Mouse (Mus musculus): Measurements from ENCODE around the gene Igfbp2. TPM values are rescaled to one million over a fixed set of nuclear protein-coding genes. Genes with fewer than 3 reads are reported as not detected.

Gene Igfbp2
- polyA plus RNA-seq, 1 experiment from 2014 or later, result 148 TPM

Other genes starting within 250 kb of the Igfbp2 start
- 16.0 and 24.4 TPM in 2 replicates for gene Smarcal1, start 241.3 kb upstream of the Igfbp2 start, polyA plus RNA-seq (2014; fragmentation: Nextera tagmentation; extraction: Ambion mirVana)
- gene Ankar, start 123.9 kb upstream of the Igfbp2 start, polyA plus RNA-seq (2014; fragmentation: Nextera tagmentation; extraction: Ambion mirVana), result not detected in 2 replicates
- 2,102 and 2,490 TPM in 2 replicates for gene Rpl37a, start 113.2 kb upstream of the Igfbp2 start, polyA plus RNA-seq (2014; fragmentation: Nextera tagmentation; extraction: Ambion mirVana)
- 56.4 and 61.4 TPM in 2 replicates for gene Igfbp5, start 50.4 kb downstream of the Igfbp2 start, polyA plus RNA-seq (2014; fragmentation: Nextera tagmentation; extraction: Ambion mirVana)
- gene Tnp1, start 191.4 kb downstream of the Igfbp2 start, polyA plus RNA-seq (2014; fragmentation: Nextera tagmentation; extraction: Ambion mirVana), result not detected in 2 replicates

All from kidney, embryonic 14.5 days (tissue).